Mouse (Mus musculus) neural tube, embryonic 13.5 days (tissue): ENCODE results near the gene Fam117b. TPM values are rescaled to one million over a fixed set of nuclear protein-coding genes. Genes with fewer than 3 reads are reported as not detected.

Source experiments
- ATAC-seq: fragments of 200-750 bp; cut with Nextera tagmentation; 2 replicates; pipeline ENCODE4 v1.8.0; 2017; ENCODE audit warnings: low read depth, mild to moderate bottlenecking, moderate TSS enrichment, moderate library complexity
- H3K27ac ChIP-seq: fragments of 300-500 bp; sonication (generic); replicated peaks from 2 replicates; pipeline ENCODE4 v1.5.1; 2015; ENCODE audit warnings: moderate library complexity, mild to moderate bottlenecking, inconsistent platforms
- H3K27me3 ChIP-seq: fragments of 300-500 bp; sonication (generic); 2 replicates; pipeline ENCODE4 v1.6.1; 2015; ENCODE audit warnings: mild to moderate bottlenecking, inconsistent platforms
- H3K36me3 ChIP-seq: fragments of 300-500 bp; sonication (generic); 2 replicates; pipeline ENCODE4 v1.6.1; 2015; ENCODE audit warnings: mild to moderate bottlenecking, inconsistent platforms
- H3K4me1 ChIP-seq: fragments of 300-500 bp; sonication (generic); replicated peaks from 2 replicates; pipeline ENCODE4 v1.6.1; 2015; ENCODE audit warnings: inconsistent platforms
- H3K4me2 ChIP-seq: fragments of 300-500 bp; sonication (generic); 2 replicates; pipeline ENCODE4 v1.6.1; 2015; ENCODE audit warnings: inconsistent platforms, mild to moderate bottlenecking, moderate library complexity
- H3K4me3 ChIP-seq: fragments of 300-500 bp; sonication (generic); 2 replicates; pipeline ENCODE4 v1.5.1; 2015; ENCODE audit warnings: mild to moderate bottlenecking, inconsistent platforms
- H3K9ac ChIP-seq: fragments of 300-500 bp; sonication (generic); 2 replicates; pipeline ENCODE4 v1.6.1; 2015; ENCODE audit warnings: moderate library complexity, mild to moderate bottlenecking, inconsistent platforms
- H3K9me3 ChIP-seq: fragments of 300-500 bp; sonication (generic); 2 replicates; pipeline ENCODE4 v1.6.1; 2016; ENCODE audit warnings: inconsistent platforms
- WGBS: fragments of 180-500 bp; shearing (Covaris S2); methylation state at CpG from one replicate; pipeline ENCODE4 v1.1.7; 2015; 5-methylcytosine and 5-hydroxymethylcytosine counted together
- polyA plus RNA-seq: library from polyadenylated mRNA; unstranded; fragments of >200 nt; fragmentation: Nextera tagmentation; extraction: Ambion mirVana; gene quantifications from 2 replicates; pipeline ENCODE4 v1.2.1, GENCODE M21; 2015

Gene Fam117b
- polyA plus RNA-seq, 1 experiment from 2014 or later: 25.5 TPM

GRCm38 (mm10) chr1:59899679-59900078 is 13.1 kb upstream of the Fam117b start:
- no peak for ATAC-seq
- no peaks in the 10 kb centered on the region for H3K4me1 ChIP-seq
- 92% methylated on average over 2 of the region's 2 CpGs for WGBS

GRCm38 (mm10) chr1:59901082-59901876 is 11.5 kb upstream of the Fam117b start:
- no peaks in the 10 kb centered on the region for H3K9me3 ChIP-seq
- no peaks in the 10 kb centered on the region for H3K27me3 ChIP-seq
- 93% methylated on average over 5 of the region's 5 CpGs for WGBS
- no peaks in the 10 kb centered on the region for H3K36me3 ChIP-seq
- H3K9ac ChIP-seq: no peak overlapping the region
- no peak overlapping the region for H3K4me3 ChIP-seq
- no peak overlapping the region for H3K4me2 ChIP-seq
- no peak for ATAC-seq
- H3K4me1 ChIP-seq: no peaks in the 10 kb centered on the region
- H3K27ac ChIP-seq: no peak overlapping the region

More at GRCm38 (mm10) chr1:59899679-59900078, 13.1 kb upstream of the Fam117b start:
- H3K4me2 ChIP-seq: no peak overlapping the region
- no peaks in the 10 kb centered on the region for H3K27me3 ChIP-seq
- no peaks in the 10 kb centered on the region for H3K9me3 ChIP-seq
- H3K36me3 ChIP-seq: no peaks in the 10 kb centered on the region
- no peak overlapping the region for H3K27ac ChIP-seq
- H3K9ac ChIP-seq: no peak overlapping the region
- no peak overlapping the region for H3K4me3 ChIP-seq

GRCm38 (mm10) chr1:59902634-59903033 is 10.2 kb upstream of the Fam117b start:
- no peaks in the 10 kb centered on the region for H3K4me1 ChIP-seq
- WGBS: 40% methylated on average over 3 of the region's 3 CpGs
- no peak overlapping the region for H3K4me2 ChIP-seq
- ATAC-seq: no peak
- no peaks in the 10 kb centered on the region for H3K9me3 ChIP-seq
- H3K9ac ChIP-seq: no peak overlapping the region
- no peak overlapping the region for H3K4me3 ChIP-seq
- no peaks in the 10 kb centered on the region for H3K27me3 ChIP-seq
- H3K36me3 ChIP-seq: no peaks in the 10 kb centered on the region
- no peak overlapping the region for H3K27ac ChIP-seq

GRCm38 (mm10) chr1:59904630-59905295 is 8.0 kb upstream of the Fam117b start:
- H3K4me3 ChIP-seq: no peak overlapping the region
- no peaks in the 10 kb centered on the region for H3K4me1 ChIP-seq
- H3K27ac ChIP-seq: no peak overlapping the region
- H3K9me3 ChIP-seq: no peaks in the 10 kb centered on the region; the same call in 1 of the 2 replicates
- no peak overlapping the region for H3K4me2 ChIP-seq
- H3K9ac ChIP-seq: no peak overlapping the region
- no peaks in the 10 kb centered on the region for H3K36me3 ChIP-seq
- 95% methylated on average over 6 of the region's 6 CpGs for WGBS
- no peaks in the 10 kb centered on the region for H3K27me3 ChIP-seq
- ATAC-seq: no peak

GRCm38 (mm10) chr1:59905916-59906315 is 6.9 kb upstream of the Fam117b start:
- no peak overlapping the region for H3K9ac ChIP-seq
- WGBS: 83% methylated on average over 2 of the region's 2 CpGs
- H3K36me3 ChIP-seq: no peaks in the 10 kb centered on the region
- H3K4me2 ChIP-seq: no peak overlapping the region
- no peak overlapping the region for H3K27ac ChIP-seq
- H3K4me1 ChIP-seq: no peaks in the 10 kb centered on the region
- ATAC-seq: no peak
- H3K27me3 ChIP-seq: no peaks in the 10 kb centered on the region
- H3K9me3 ChIP-seq: no peaks in the 10 kb centered on the region; the same call in 1 of the 2 replicates
- no peak overlapping the region for H3K4me3 ChIP-seq

- no peak overlapping the region for H3K4me2 ChIP-seq
- no peak for ATAC-seq
- H3K4me1 ChIP-seq: no peaks in the 10 kb centered on the region
- H3K4me3 ChIP-seq: no peak overlapping the region
- no peak overlapping the region for H3K27ac ChIP-seq
- H3K36me3 ChIP-seq: no peaks in the 10 kb centered on the region
- H3K9me3 ChIP-seq: no peaks in the 10 kb centered on the region; the same call in 1 of the 2 replicates
- H3K9ac ChIP-seq: no peak overlapping the region
- WGBS: 86% methylated on average over 13 of the region's 13 CpGs
- H3K27me3 ChIP-seq: no peaks in the 10 kb centered on the region
Measured at GRCm38 (mm10) chr1:59906819-59907521, 5.8 kb upstream of the Fam117b start.

GRCm38 (mm10) chr1:59907700-59908099 is 5.1 kb upstream of the Fam117b start:
- H3K27me3 ChIP-seq: no peaks in the 10 kb centered on the region
- H3K4me3 ChIP-seq: no peak overlapping the region
- no peak overlapping the region for H3K27ac ChIP-seq
- no peak overlapping the region for H3K9ac ChIP-seq
- H3K36me3 ChIP-seq: no peaks in the 10 kb centered on the region
- no peaks in the 10 kb centered on the region for H3K4me1 ChIP-seq
- ATAC-seq: no peak
- 32% methylated on average over 2 of the region's 2 CpGs for WGBS
- H3K4me2 ChIP-seq: no peak overlapping the region
- H3K9me3 ChIP-seq: no peaks in the 10 kb centered on the region; the same call in 1 of the 2 replicates

GRCm38 (mm10) chr1:59910941-59911340 is 1.9 kb upstream of the Fam117b start:
- H3K4me1 ChIP-seq: peaks cover 21% of the 10 kb centered on the region
- no peaks in the 10 kb centered on the region for H3K36me3 ChIP-seq
- no peak for ATAC-seq
- no peaks in the 10 kb centered on the region for H3K27me3 ChIP-seq
- 83% methylated on average over 1 of the region's 1 CpGs for WGBS
- no peak overlapping the region for H3K9ac ChIP-seq
- no peak overlapping the region for H3K4me2 ChIP-seq
- no peak overlapping the region for H3K27ac ChIP-seq
- H3K4me3 ChIP-seq: no peak overlapping the region
- no peaks in the 10 kb centered on the region; the same call in 1 of the 2 replicates for H3K9me3 ChIP-seq

GRCm38 (mm10) chr1:59913195-59913868 is 526 bp downstream of the Fam117b start:
- no peaks in the 10 kb centered on the region; the same call in 1 of the 2 replicates for H3K9me3 ChIP-seq
- H3K36me3 ChIP-seq: no peaks in the 10 kb centered on the region
- H3K4me1 ChIP-seq: peaks cover 34% of the 10 kb centered on the region
- under 1% methylated on average over 98 of the region's 98 CpGs for WGBS
- H3K4me3 ChIP-seq: peak overlapping the region; percentile 96
- H3K4me2 ChIP-seq: peak overlapping the region; percentile 74
- no peaks in the 10 kb centered on the region for H3K27me3 ChIP-seq
- H3K9ac ChIP-seq: peak overlapping the region; percentile 99
- ATAC-seq: peak; percentile 66
- H3K27ac ChIP-seq: peak overlapping the region; percentile 99

GRCm38 (mm10) chr1:59913869-59914225 is 1.0 kb downstream of the Fam117b start:
- WGBS: 7% methylated on average over 12 of the region's 12 CpGs
- Histone ChIP-seq H3K27me3 (no peaks in the 10 kb centered on the region), H3K27ac (peak overlapping the region; percentile 99), H3K4me1 (peaks cover 36% of the 10 kb centered on the region), H3K4me3 (peak overlapping the region; percentile 96), H3K9me3 (no peaks in the 10 kb centered on the region; the same call in 1 of the 2 replicates), H3K36me3 (no peaks in the 10 kb centered on the region), H3K9ac (peak overlapping the region; percentile 99), H3K4me2 (peak overlapping the region; percentile 74)
- no peak; the same call in 1 of the 2 replicates for ATAC-seq

GRCm38 (mm10) chr1:59914799-59915198 is 2.0 kb downstream of the Fam117b start:
- Histone ChIP-seq H3K4me3 (peak overlapping the region; percentile 96), H3K9me3 (no peaks in the 10 kb centered on the region), H3K27me3 (no peaks in the 10 kb centered on the region), H3K27ac (no peak overlapping the region), H3K9ac (no peak overlapping the region; the same call in 1 of the 2 replicates), H3K36me3 (no peaks in the 10 kb centered on the region), H3K4me2 (peak overlapping the region; percentile 74), H3K4me1 (peaks cover 36% of the 10 kb centered on the region)
- 64% methylated on average over 3 of the region's 3 CpGs for WGBS
- ATAC-seq: no peak
